Mouse (Mus musculus): Measurements from ENCODE around the gene Mapk9.
"Not testable (repeated sequence)": the region's sequence is repeated elsewhere in the genome, so short reads cannot be mapped to it uniquely, and the experiment has no call there.

Mapk9 gene

GRCm38 (mm10) chr11:49846401-49847070, at the start of gene Mapk9:
Gene Mapk9 (plus strand): TSS chr11:49846751.
- peak; percentile 98 for DNase-seq (ENCODE audit: low spot score)

GRCm38 (mm10) chr11:49798931-49799330, 47.6 kb upstream of the Mapk9 start:
- DNase-seq (ENCODE audit: low spot score), result no peak

- no peak for DNase-seq (ENCODE audit: low spot score)
Observed at GRCm38 (mm10) chr11:49801516-49801915, 45.0 kb upstream of the Mapk9 start.

- DNase-seq (ENCODE audit: low spot score), result no peak
Observed at GRCm38 (mm10) chr11:49803801-49804200, 42.8 kb upstream of the Mapk9 start.

GRCm38 (mm10) chr11:49806218-49806617, 40.3 kb upstream of the Mapk9 start:
- DNase-seq (ENCODE audit: low spot score), result no peak

- no peak for DNase-seq (ENCODE audit: low spot score)
Observed at GRCm38 (mm10) chr11:49808946-49809345, 37.6 kb upstream of the Mapk9 start.

- DNase-seq (ENCODE audit: low spot score), result not testable (repeated sequence)
Observed at GRCm38 (mm10) chr11:49810696-49811095, 35.9 kb upstream of the Mapk9 start.

GRCm38 (mm10) chr11:49811099-49811541, 35.4 kb upstream of the Mapk9 start:
- no peak for DNase-seq (ENCODE audit: low spot score)

- no peak for DNase-seq (ENCODE audit: low spot score)
Observed at GRCm38 (mm10) chr11:49811879-49812278, 34.7 kb upstream of the Mapk9 start.

- DNase-seq (ENCODE audit: low spot score), result no peak
Observed at GRCm38 (mm10) chr11:49818869-49819566, 27.5 kb upstream of the Mapk9 start.

- no peak for DNase-seq (ENCODE audit: low spot score)
Observed at GRCm38 (mm10) chr11:49819676-49820075, 26.9 kb upstream of the Mapk9 start.

GRCm38 (mm10) chr11:49820928-49821327, 25.6 kb upstream of the Mapk9 start:
- no peak for DNase-seq (ENCODE audit: low spot score)

GRCm38 (mm10) chr11:49821546-49821945, 25.0 kb upstream of the Mapk9 start:
- DNase-seq (ENCODE audit: low spot score), result no peak

GRCm38 (mm10) chr11:49822337-49822736, 24.2 kb upstream of the Mapk9 start:
- no peak for DNase-seq (ENCODE audit: low spot score)

GRCm38 (mm10) chr11:49824896-49825295, 21.7 kb upstream of the Mapk9 start:
- DNase-seq (ENCODE audit: low spot score), result peak; percentile 56

GRCm38 (mm10) chr11:49827243-49827642, 19.3 kb upstream of the Mapk9 start:
- no peak for DNase-seq (ENCODE audit: low spot score)

GRCm38 (mm10) chr11:49829176-49829745, 17.3 kb upstream of the Mapk9 start:
- DNase-seq (ENCODE audit: low spot score), result no peak

- DNase-seq (ENCODE audit: low spot score), result no peak
Observed at GRCm38 (mm10) chr11:49831980-49832379, 14.6 kb upstream of the Mapk9 start.

- DNase-seq (ENCODE audit: low spot score), result no peak
Observed at GRCm38 (mm10) chr11:49832962-49833361, 13.6 kb upstream of the Mapk9 start.

GRCm38 (mm10) chr11:49834248-49834647, 12.3 kb upstream of the Mapk9 start:
- no peak for DNase-seq (ENCODE audit: low spot score)

- DNase-seq (ENCODE audit: low spot score), result no peak
Observed at GRCm38 (mm10) chr11:49835257-49835956, 11.1 kb upstream of the Mapk9 start.

GRCm38 (mm10) chr11:49837717-49838407, 8.7 kb upstream of the Mapk9 start:
- no peak for DNase-seq (ENCODE audit: low spot score)

Measured in testis, postnatal 14 days (tissue).